Mouse (Mus musculus): ENCODE measurements around the gene S100a4. TPM values are rescaled to one million over a fixed set of nuclear protein-coding genes. Genes with fewer than 3 reads are reported as not detected.

The S100a4 gene
- polyA plus RNA-seq, 1 experiment = not detected

DNA sequence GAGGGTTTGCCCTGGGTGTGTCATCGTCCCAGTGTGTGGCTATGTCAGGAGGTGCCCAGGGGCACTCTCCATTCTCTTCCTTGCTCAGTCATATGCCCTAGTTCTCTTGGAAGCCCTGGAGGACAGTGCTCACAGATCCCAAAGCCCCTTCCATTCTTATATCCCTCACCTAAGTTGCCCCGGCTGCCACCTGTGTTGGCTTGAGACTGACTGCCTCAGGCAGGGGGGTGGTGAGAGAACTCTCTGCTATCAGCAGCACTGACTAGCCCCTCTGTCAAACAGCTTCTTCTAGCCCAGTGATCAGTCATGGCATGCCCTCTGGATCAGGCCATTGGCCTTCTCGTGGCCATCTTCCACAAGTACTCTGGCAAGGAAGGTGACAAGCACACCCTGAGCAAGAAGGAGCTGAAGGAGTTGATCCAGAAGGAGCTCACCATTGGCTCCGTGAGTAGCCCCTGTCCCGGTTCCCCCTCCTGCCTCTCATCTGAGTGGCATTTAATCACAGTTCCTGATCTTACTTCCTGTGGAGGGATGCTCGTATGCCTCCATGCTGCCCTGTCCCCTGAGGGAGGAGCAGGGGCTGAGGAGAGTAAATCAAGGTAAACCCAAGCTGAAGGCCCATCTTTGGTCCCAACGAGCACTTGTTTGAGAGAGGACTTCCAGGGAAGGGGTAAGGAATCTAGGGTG is 10.0 kb downstream of the S100a4 start:
- peaks cover 8% of the 10 kb centered on the region for H3K27me3 ChIP-seq (ENCODE audit: control insufficient read depth)
- no peak overlapping the region for H3K4me3 ChIP-seq (replicated peaks)
- no peaks in the 10 kb centered on the region for H3K36me3 ChIP-seq (ENCODE audit: control insufficient read depth)
- TF ChIP-seq GATA1 (IDR thresholded peaks at IDR 0.05; ENCODE audit: low read length) (no peak), TAL1 (IDR thresholded peaks at IDR 0.05; ENCODE audit: low read length) (no peak)
- no peaks in the 10 kb centered on the region for H3K9me3 ChIP-seq (ENCODE audit: control insufficient read depth, low read length)
- peaks cover 7% of the 10 kb centered on the region for H3K4me1 ChIP-seq (ENCODE audit: control insufficient read depth)

DNA sequence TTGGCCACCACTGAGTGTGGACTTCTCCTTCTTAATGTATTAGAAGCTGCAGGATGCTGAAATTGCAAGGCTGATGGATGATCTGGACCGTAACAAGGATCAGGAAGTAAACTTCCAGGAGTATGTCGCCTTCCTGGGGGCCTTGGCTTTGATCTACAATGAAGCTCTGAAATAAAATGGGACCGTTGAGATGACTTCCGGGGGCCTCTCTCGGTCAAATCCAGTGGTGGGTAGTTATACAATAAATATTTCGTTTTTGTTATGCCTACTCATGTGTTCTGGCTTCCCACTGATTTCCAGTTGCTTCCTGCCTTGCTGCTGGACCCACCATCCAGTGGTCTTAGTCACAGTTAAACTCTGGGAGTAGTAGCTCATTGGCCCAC is 10.6 kb downstream of the S100a4 start:
- Histone ChIP-seq H3K4me3 (replicated peaks) (no peak overlapping the region), H3K9me3 (ENCODE audit: control insufficient read depth, low read length) (no peaks in the 10 kb centered on the region), H3K27me3 (ENCODE audit: control insufficient read depth) (peaks cover 8% of the 10 kb centered on the region), H3K36me3 (ENCODE audit: control insufficient read depth) (no peaks in the 10 kb centered on the region), H3K4me1 (ENCODE audit: control insufficient read depth) (peaks cover 7% of the 10 kb centered on the region)
- TF ChIP-seq GATA1 (IDR thresholded peaks at IDR 0.05; ENCODE audit: low read length) (no peak), TAL1 (IDR thresholded peaks at IDR 0.05; ENCODE audit: low read length) (no peak)

DNA sequence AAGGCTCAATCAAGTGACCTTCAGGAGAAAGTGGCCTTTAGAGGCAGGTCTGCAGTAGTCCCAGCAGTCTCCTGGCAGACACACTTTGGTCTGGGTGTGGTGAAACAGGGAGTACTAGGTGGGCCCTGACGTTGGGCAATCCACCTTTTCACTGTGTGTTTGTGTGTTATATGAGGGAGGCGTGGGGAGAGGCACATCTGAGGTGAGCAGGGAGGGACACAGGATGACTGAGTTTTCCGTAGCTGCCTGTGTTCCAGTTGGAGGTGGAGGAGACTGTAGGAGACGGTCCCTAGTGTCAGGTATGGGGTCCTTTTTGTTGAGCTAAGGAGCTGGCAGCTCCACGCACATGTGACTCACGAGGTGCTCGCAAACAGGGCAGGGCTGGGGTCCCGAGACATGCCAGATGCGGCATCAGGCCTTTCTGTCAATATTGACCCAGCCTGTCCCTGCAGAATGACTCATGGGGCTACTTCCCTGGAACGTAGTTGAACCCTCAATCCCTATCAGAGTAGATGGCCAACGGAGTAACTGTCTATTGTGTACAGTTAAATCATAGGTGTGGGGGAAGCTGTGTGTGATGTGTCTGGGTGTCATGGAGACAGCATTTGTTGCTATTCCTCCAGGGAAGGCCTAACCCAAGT is 11.2 kb downstream of the S100a4 start:
- Histone ChIP-seq H3K4me1 (ENCODE audit: control insufficient read depth) (peaks cover 7% of the 10 kb centered on the region), H3K9me3 (ENCODE audit: control insufficient read depth, low read length) (no peaks in the 10 kb centered on the region), H3K27me3 (ENCODE audit: control insufficient read depth) (peaks cover 8% of the 10 kb centered on the region), H3K4me3 (replicated peaks) (no peak overlapping the region), H3K36me3 (ENCODE audit: control insufficient read depth) (no peaks in the 10 kb centered on the region)
- TF ChIP-seq TAL1 (IDR thresholded peaks at IDR 0.05; ENCODE audit: low read length) (no peak), GATA1 (IDR thresholded peaks at IDR 0.05; ENCODE audit: low read length) (no peak)

DNA sequence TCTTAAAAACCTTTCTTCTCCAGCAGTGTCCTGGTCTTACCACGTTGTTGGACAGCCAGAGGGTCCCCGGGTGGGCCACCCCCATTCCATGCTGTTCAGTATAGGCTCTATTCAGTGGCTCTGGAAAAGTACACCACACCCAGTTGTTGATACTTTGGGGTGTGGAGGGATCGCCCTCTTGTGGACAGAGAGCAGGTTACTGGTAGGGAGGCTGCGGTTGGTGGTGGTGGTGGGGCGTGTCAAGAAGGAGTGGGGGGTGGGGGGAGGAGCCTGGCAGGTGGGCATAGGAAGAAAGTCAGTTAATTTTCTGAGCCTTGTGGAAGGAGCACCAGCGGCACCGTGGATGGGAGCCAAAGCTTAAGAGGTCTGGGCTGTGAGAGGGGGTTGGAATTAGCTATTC is 11.8 kb downstream of the S100a4 start:
- H3K36me3 ChIP-seq (ENCODE audit: control insufficient read depth) = no peaks in the 10 kb centered on the region
- H3K4me1 ChIP-seq (ENCODE audit: control insufficient read depth) = peaks cover 7% of the 10 kb centered on the region
- no peaks in the 10 kb centered on the region for H3K9me3 ChIP-seq (ENCODE audit: control insufficient read depth, low read length)
- peaks cover 8% of the 10 kb centered on the region for H3K27me3 ChIP-seq (ENCODE audit: control insufficient read depth)
- no peak overlapping the region for H3K4me3 ChIP-seq (replicated peaks)
- TF ChIP-seq TAL1 (IDR thresholded peaks at IDR 0.05; ENCODE audit: low read length) (no peak), GATA1 (IDR thresholded peaks at IDR 0.05; ENCODE audit: low read length) (no peak)

DNA sequence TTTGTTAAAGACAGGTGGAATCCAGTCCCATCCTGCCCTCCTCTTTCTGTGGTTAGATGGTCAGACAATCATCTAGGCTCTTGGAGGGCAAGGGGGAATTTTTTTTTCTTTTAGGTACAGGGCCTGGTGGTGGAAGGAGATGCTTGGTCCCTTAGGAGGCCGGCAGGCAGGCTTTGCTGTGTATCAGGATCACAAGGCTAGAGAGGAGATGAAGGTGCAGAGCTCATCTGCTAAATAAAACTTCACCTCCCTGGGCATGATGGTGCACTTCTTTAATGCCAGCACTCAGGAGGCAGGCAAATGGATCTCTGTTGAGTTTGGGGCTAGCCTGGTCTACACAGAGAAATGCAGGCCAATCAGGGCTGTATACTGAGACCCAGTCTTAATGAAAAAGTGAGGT is 12.3 kb downstream of the S100a4 start:
- Histone ChIP-seq H3K27me3 (ENCODE audit: control insufficient read depth) (peaks cover 8% of the 10 kb centered on the region), H3K9me3 (ENCODE audit: control insufficient read depth, low read length) (no peaks in the 10 kb centered on the region), H3K36me3 (ENCODE audit: control insufficient read depth) (no peaks in the 10 kb centered on the region), H3K4me3 (replicated peaks) (no peak overlapping the region), H3K4me1 (ENCODE audit: control insufficient read depth) (peaks cover 7% of the 10 kb centered on the region)
- TF ChIP-seq TAL1 (IDR thresholded peaks at IDR 0.05; ENCODE audit: low read length) (no peak), GATA1 (IDR thresholded peaks at IDR 0.05; ENCODE audit: low read length) (no peak)

DNA sequence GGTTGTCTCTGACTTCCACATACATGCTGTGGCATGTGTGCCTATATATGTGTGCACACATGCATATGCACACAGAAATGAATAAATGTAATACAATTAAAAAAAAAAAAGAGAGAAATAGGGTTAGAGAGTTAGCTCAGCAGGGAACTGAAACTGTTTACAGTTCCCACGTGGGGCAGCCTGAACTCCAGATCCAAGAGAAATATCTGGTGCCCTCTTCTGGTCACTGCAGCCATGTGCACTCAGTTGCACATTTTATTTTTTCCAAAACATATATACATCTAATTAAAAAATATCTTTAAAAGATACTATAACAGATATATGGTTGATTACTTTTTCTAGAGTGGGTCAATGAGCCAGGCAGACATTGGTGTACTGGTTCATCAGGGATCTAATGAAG is 14.0 kb downstream of the S100a4 start:
- H3K9me3 ChIP-seq (ENCODE audit: control insufficient read depth, low read length) = no peaks in the 10 kb centered on the region
- H3K36me3 ChIP-seq (ENCODE audit: control insufficient read depth) = no peaks in the 10 kb centered on the region
- TF ChIP-seq TAL1 (IDR thresholded peaks at IDR 0.05; ENCODE audit: low read length) = no peak

DNA sequence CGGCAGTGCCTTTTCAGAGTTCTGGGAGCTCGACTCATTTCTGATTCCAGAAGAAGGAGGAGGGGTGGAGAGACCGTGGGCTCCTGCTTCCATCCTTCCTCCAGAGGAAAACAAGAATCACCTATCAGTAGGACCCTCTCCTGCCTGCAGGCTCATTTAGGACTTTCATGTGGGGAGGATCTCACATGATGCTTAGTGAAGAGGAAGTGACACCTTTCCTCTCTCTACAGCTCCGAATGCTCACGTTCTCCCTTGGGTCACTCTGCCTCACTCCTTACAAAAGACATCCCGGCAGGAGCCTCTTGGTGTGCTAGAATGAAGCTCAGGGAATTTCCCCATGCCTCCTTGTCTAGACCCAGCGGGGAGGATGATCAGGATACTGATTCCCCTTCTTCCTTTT is 18.0 kb downstream of the S100a4 start:
- Histone ChIP-seq H3K4me1 (ENCODE audit: control insufficient read depth) (no peaks in the 10 kb centered on the region), H3K27me3 (ENCODE audit: control insufficient read depth) (no peaks in the 10 kb centered on the region), H3K36me3 (ENCODE audit: control insufficient read depth) (no peaks in the 10 kb centered on the region), H3K4me3 (replicated peaks) (no peak overlapping the region), H3K9me3 (ENCODE audit: control insufficient read depth, low read length) (no peaks in the 10 kb centered on the region)
- TF ChIP-seq GATA1 (IDR thresholded peaks at IDR 0.05; ENCODE audit: low read length) = no peak

More for the DNA sequence above, 14.0 kb downstream of the S100a4 start:
- peaks cover 8% of the 10 kb centered on the region for H3K27me3 ChIP-seq (ENCODE audit: control insufficient read depth)
- no peak overlapping the region for H3K4me3 ChIP-seq (replicated peaks)
- H3K4me1 ChIP-seq (ENCODE audit: control insufficient read depth) = peaks cover 7% of the 10 kb centered on the region

DNA sequence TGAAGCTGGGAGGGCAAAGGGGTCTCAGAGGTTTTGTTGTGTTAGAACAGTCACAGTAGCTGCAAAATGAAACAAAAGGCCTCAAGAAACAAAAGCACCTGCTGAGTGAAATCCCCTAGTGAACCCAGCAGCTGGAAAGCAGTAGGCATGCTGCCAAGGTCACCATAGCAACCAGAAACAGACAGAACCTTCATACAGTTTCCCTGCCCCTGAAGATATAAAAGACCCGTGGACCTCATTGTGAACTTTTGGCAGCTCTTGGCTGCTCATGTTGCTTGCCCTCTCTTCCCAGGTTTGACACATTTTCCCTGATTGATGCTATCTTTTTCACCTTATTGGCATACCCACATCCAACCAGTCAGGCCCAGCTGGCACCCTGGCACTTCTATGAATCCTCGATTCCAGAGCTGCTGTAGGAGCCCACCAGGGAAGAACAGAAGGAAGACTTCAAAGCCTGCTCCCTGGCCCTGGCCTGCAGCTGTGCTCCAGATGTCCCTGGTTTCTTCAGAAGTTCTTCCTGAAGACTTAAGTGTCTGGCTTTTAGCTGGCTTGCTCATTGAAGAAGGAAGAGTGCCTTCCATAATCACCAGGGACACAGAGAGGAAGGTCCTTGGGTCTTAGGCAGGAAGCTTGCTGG is 20.0 kb downstream of the S100a4 start:
- TF ChIP-seq TAL1 (IDR thresholded peaks at IDR 0.05; ENCODE audit: low read length) = no peak
- no peak for TF ChIP-seq GATA1 (IDR thresholded peaks at IDR 0.05; ENCODE audit: low read length)
- H3K36me3 ChIP-seq (ENCODE audit: control insufficient read depth) = no peaks in the 10 kb centered on the region

DNA sequence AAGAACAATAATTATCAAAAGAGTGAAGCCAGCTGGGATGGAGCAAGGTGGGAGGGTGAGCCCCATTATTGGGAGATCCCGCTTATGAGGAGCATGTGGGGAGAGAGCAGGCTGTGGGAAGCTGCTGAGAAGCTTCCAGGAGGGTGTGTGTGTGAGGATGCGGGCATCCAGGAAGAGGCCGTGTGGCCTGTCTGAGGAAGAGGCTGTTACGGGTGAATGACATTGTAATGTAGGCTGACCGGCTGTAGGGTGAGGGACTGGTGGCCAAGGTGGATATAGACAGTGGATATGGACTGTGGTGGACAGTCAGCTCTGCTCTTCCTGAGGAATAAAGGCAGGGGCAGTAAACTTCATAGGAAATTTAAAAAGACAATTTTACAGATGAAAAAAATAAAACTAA is 21.9 kb downstream of the S100a4 start:
- no peak overlapping the region for H3K4me3 ChIP-seq (replicated peaks)
- no peaks in the 10 kb centered on the region for H3K36me3 ChIP-seq (ENCODE audit: control insufficient read depth)
- TF ChIP-seq TAL1 (IDR thresholded peaks at IDR 0.05; ENCODE audit: low read length) = no peak
- no peak for TF ChIP-seq GATA1 (IDR thresholded peaks at IDR 0.05; ENCODE audit: low read length)
- no peaks in the 10 kb centered on the region for H3K4me1 ChIP-seq (ENCODE audit: control insufficient read depth)
- H3K9me3 ChIP-seq (ENCODE audit: control insufficient read depth, low read length) = no peaks in the 10 kb centered on the region
- H3K27me3 ChIP-seq (ENCODE audit: control insufficient read depth) = no peaks in the 10 kb centered on the region

More for the DNA sequence above, 20.0 kb downstream of the S100a4 start:
- H3K27me3 ChIP-seq (ENCODE audit: control insufficient read depth) = no peaks in the 10 kb centered on the region
- no peaks in the 10 kb centered on the region for H3K9me3 ChIP-seq (ENCODE audit: control insufficient read depth, low read length)
- H3K4me3 ChIP-seq (replicated peaks) = no peak overlapping the region
- H3K4me1 ChIP-seq (ENCODE audit: control insufficient read depth) = no peaks in the 10 kb centered on the region
